1 mouse cellular context compared by ENCODE assay signal in the genomic region with DNA sequence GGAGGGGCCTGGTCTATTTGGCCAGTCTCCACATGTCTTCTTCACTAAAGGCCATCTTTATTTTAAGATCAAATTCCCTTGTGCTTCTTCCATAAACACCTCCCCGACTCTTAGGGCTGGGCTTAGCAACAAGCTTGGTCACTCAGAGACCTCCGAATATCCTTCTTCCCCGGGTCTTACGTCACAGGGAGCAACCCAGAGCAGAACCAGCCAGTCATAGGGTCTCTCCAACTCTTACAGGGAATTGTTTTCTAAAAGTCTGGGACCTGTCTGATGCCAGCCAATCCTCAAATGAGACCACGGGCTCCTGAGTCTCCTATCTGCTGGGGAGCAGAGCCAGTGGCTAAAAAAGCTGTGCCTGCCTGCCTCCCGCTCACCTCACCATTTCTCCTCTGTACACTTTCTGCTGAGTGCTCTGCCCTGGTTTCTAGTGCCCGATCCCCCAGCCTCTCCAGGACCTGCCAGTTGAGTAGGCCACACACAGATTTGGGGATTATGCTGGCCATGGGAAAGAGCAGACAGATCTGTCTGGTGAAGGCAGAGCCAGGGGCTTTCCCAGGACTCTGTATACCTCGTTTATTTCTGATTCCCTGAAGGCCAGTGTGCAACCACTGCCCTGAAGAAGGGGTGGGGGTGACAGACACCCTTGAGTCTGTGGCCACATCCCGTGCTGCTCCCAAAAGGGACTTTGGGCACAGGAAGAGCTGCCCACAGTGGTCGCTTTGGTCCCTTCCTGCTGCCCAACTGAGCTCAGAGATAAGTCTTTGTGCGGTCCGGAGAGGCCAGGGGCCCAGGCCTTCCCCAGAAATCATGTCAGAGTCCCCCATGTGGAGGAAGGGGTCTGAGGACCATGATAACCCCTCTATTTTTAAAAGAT.
A peak's percentile ranks its signal among the peaks of the same experiment; 100 is the strongest.
TF ChIP-seq lines count a peak whose summit lies in the region.

No protein-coding gene starts in this region.

TF ChIP-seq in MEL, 35 proteins besides CTCF, POLR2A, EP300 and RAD21 (continued from another document):
- TF ChIP-seq HCFC1 (IDR thresholded peaks at IDR 0.05; ENCODE audit: low read depth, low read length): 0 out of 2 replicates have a peak, but pooled peaks have one; percentile 22
- no peak for TF ChIP-seq ZNF384 (IDR thresholded peaks at IDR 0.05; ENCODE audit: low read depth, low read length)
- TF ChIP-seq TAL1 (IDR thresholded peaks at IDR 0.05; ENCODE audit: low read length): peak; percentile 31
- peak; percentile 33 for TF ChIP-seq NELFE (IDR thresholded peaks at IDR 0.05; ENCODE audit: low read depth, low read length)
- 0 out of 2 replicates have a peak, but pooled peaks have one; percentile 60 for TF ChIP-seq TBP (IDR thresholded peaks at IDR 0.05; ENCODE audit: low read depth, low read length)
- TF ChIP-seq POLR2AphosphoS2 (IDR thresholded peaks at IDR 0.05; ENCODE audit: low read length): 0 out of 2 replicates have a peak, but pooled peaks have one; percentile 55
- no peak for TF ChIP-seq KAT2A (conservative IDR thresholded peaks at IDR 0.05; ENCODE audit: low read depth, low read length)
- 0 out of 2 replicates have a peak, but pooled peaks have one; percentile 4 for TF ChIP-seq RCOR1 (IDR thresholded peaks at IDR 0.05; ENCODE audit: low read depth, low read length)
- TF ChIP-seq TCF12 (IDR thresholded peaks at IDR 0.05; ENCODE audit: low read depth, low read length): peak; percentile 15; the same call in 1 of the 2 replicates
- no peak for TF ChIP-seq SMC3 (IDR thresholded peaks at IDR 0.05; ENCODE audit: low read depth, low read length)
- TF ChIP-seq MAX (IDR thresholded peaks at IDR 0.05; ENCODE audit: low read length): 0 out of 2 replicates have a peak, but pooled peaks have one; percentile 30
